ENCODE assay signal across 15 mouse cellular contexts in genomic region chr8:85364628-85365027, GRCm38 (mm10). TPM values are rescaled to one million over a fixed set of nuclear protein-coding genes. Genes with fewer than 3 reads are reported as not detected.
DNase-seq lines count a peak whose midpoint lies in the region; ATAC-seq and TF ChIP-seq lines count a peak whose summit lies in the region.
"Had no signal": no experiment of that assay in that cellular context is flagged by ENCODE, and none has a peak within 500 bp of the region (broad histone marks: within the 10 kb centered on the region; RNA-seq: fewer than 3 reads in every experiment).

No protein-coding gene starts in this region.

- 37% methylated on average over 11 of the region's 11 CpGs for WGBS in heart, embryonic 16.5 days
- 84% methylated on average over 11 of the region's 11 CpGs for WGBS in liver, postnatal 0 days (ENCODE audit: insufficient replicate concordance)

- H3K9me3 ChIP-seq in heart, embryonic 16.5 days (replicated peaks; ENCODE audit: control insufficient read depth, low read length) = no peaks in the 10 kb centered on the region
- no peaks in the 10 kb centered on the region for H3K9me3 ChIP-seq in liver, postnatal 0 days (ENCODE audit: low read length)
- H3K9me3 ChIP-seq: hindbrain, embryonic 13.5 days; lung, embryonic 15.5 days; midbrain, embryonic 13.5 days had no signal

- peak overlapping the region; percentile 70 for H3K4me3 ChIP-seq in heart, embryonic 16.5 days (ENCODE audit: low read length)
- H3K4me3 ChIP-seq in liver, postnatal 0 days (ENCODE audit: low read depth, low read length) = no peak overlapping the region
- H3K4me3 ChIP-seq: hindbrain, embryonic 13.5 days; left cerebral cortex, adult 2 months; lung, embryonic 15.5 days; midbrain, embryonic 13.5 days had no signal

- H3K9ac ChIP-seq in heart, embryonic 16.5 days (ENCODE audit: low read length) = peak overlapping the region; percentile 86
- H3K9ac ChIP-seq in liver, postnatal 0 days (replicated peaks) = no peak overlapping the region
- H3K9ac ChIP-seq: hindbrain, embryonic 13.5 days; lung, embryonic 15.5 days; midbrain, embryonic 13.5 days had no signal

- no peak for TF ChIP-seq EP300 in liver, postnatal 0 days (IDR thresholded peaks at IDR 0.05; ENCODE audit: low read depth)

- no peaks in the 10 kb centered on the region for H3K36me3 ChIP-seq in heart, embryonic 16.5 days (ENCODE audit: control insufficient read depth, insufficient read depth)
- H3K36me3 ChIP-seq in liver, postnatal 0 days (replicated peaks; ENCODE audit: insufficient read depth, low read length) = 0 out of 2 replicates have a peak, but pooled peaks cover 3% of the 10 kb centered on the region
- H3K36me3 ChIP-seq: hindbrain, embryonic 13.5 days; lung, embryonic 15.5 days; midbrain, embryonic 13.5 days had no signal

- ATAC-seq in heart, embryonic 16.5 days (replicated peaks; ENCODE audit: extremely low read depth, insufficient read depth, low FRiP score) = peak; percentile 34; the same call in 1 of the 2 replicates
- ATAC-seq in liver, postnatal 0 days = no peak
- no peak for ATAC-seq in megakaryocyte, adult 5-6 weeks (ENCODE audit: poor library complexity, severe bottlenecking)
- ATAC-seq: midbrain, embryonic 13.5 days had no signal

- H3K4me1 ChIP-seq in heart, embryonic 16.5 days (ENCODE audit: control insufficient read depth, insufficient read depth, low read length) = peaks cover 31% of the 10 kb centered on the region
- H3K4me1 ChIP-seq in liver, postnatal 0 days (ENCODE audit: insufficient read depth) = peaks cover 10% of the 10 kb centered on the region; the same call in 1 of the 2 replicates
- H3K4me1 ChIP-seq: hindbrain, embryonic 13.5 days; midbrain, embryonic 13.5 days had no signal

- H3K27ac ChIP-seq in heart, embryonic 16.5 days (ENCODE audit: low read length) = peak overlapping the region; percentile 98
- H3K27ac ChIP-seq in liver, postnatal 0 days (ENCODE audit: low read depth) = peak overlapping the region; percentile 26; the same call in 1 of the 2 replicates
- H3K27ac ChIP-seq: hindbrain, embryonic 13.5 days; kidney, postnatal 0 days; left cerebral cortex, adult 2 months; lung, embryonic 15.5 days; midbrain, embryonic 13.5 days had no signal

- DNase-seq in cerebellum, postnatal 14 days = peak; percentile 30 to 35
- DNase-seq in cerebellum, adult 11 months = no peak
- DNase-seq in lung, postnatal 10 days = peak; percentile 23
- DNase-seq in lung, postnatal 14 days = no peak
- DNase-seq in liver, postnatal 0 days = no peak
- no peak for DNase-seq in frontal cortex, postnatal 36 days (ENCODE audit: low spot score in 2 of 2)
- DNase-seq: adrenal gland, adult 8-10 months had no signal

- no peak for TF ChIP-seq CTCF in liver, postnatal 0 days (IDR thresholded peaks at IDR 0.05; ENCODE audit: low read depth)

- no peaks in the 10 kb centered on the region for H3K27me3 ChIP-seq in heart, embryonic 16.5 days (ENCODE audit: control insufficient read depth, insufficient read depth, low read length)
- no peaks in the 10 kb centered on the region for H3K27me3 ChIP-seq in liver, postnatal 0 days (ENCODE audit: insufficient read depth, low read length)
- H3K27me3 ChIP-seq: hindbrain, embryonic 13.5 days; lung, embryonic 15.5 days; midbrain, embryonic 13.5 days had no signal

- H3K4me2 ChIP-seq in heart, embryonic 16.5 days (ENCODE audit: low read depth, low read length) = peak overlapping the region; percentile 52
- no peak overlapping the region for H3K4me2 ChIP-seq in liver, postnatal 0 days (ENCODE audit: low read depth, low read length)
- H3K4me2 ChIP-seq: hindbrain, embryonic 13.5 days; lung, embryonic 15.5 days; midbrain, embryonic 13.5 days had no signal

RNA-seq across cellular contexts. Expression of gene Mylk3, which starts 21.5 kb away (rescaled TPM):
- 254 and 278 TPM in 2 replicates for polyA plus RNA-seq in heart, embryonic 16.5 days (2015; fragmentation: Nextera tagmentation; extraction: Ambion mirVana)
- 21.2 and 24.2 TPM in 2 replicates for polyA plus RNA-seq in liver, postnatal 0 days (2015; fragmentation: Nextera tagmentation; extraction: Ambion mirVana)
- 0.20 and 0.43 TPM in 2 replicates for total RNA-seq in megakaryocyte, adult 5-6 weeks (2015)
- 1.7 and 1.9 TPM in 2 replicates for total RNA-seq in megakaryocyte, adult 5-6 weeks (2017)
- polyA plus RNA-seq: C2C12 had no signal

Comparison
In these comparisons a context has a peak if more than half of its experiments do, and no peak if none do; other contexts are left out.
1. DNase-seq: peak in cerebellum, postnatal 14 days (2 of 2) and lung, postnatal 10 days (single experiment); none in cerebellum, adult 11 months (single experiment), lung, postnatal 14 days (single experiment), liver, postnatal 0 days (single experiment) and frontal cortex, postnatal 36 days (0 of 2).
2. RNA of gene Mylk3, which starts 21.5 kb away (polyA plus RNA-seq): 254 to 278 TPM in heart, embryonic 16.5 days; 21.2 to 24.2 TPM in liver, postnatal 0 days; every median in the first group is over 10 times any median in the second.